Mouse (Mus musculus) brain, embryonic 14.5 days (tissue): ENCODE measurements around the gene Grid2.

ENCODE experiments used
- CTCF ChIP-seq: fragments of 200-500 bp; IDR thresholded peaks from 2 replicates; pipeline ENCODE4 v1.5.1; 2012; ENCODE audit warnings: inconsistent platforms, mild to moderate bottlenecking, moderate library complexity, borderline replicate concordance; ENCODE audit not compliant: insufficient read depth, insufficient read length; ENCODE audit errors: extremely low read depth
- POLR2A ChIP-seq: fragments of 200-500 bp; IDR thresholded peaks from 2 replicates; pipeline ENCODE4 v1.6.1; 2012; ENCODE audit warnings: mild to moderate bottlenecking, inconsistent platforms, borderline replicate concordance; ENCODE audit not compliant: poor library complexity, insufficient read depth, insufficient read length, severe bottlenecking; ENCODE audit errors: extremely low read depth

DNA sequence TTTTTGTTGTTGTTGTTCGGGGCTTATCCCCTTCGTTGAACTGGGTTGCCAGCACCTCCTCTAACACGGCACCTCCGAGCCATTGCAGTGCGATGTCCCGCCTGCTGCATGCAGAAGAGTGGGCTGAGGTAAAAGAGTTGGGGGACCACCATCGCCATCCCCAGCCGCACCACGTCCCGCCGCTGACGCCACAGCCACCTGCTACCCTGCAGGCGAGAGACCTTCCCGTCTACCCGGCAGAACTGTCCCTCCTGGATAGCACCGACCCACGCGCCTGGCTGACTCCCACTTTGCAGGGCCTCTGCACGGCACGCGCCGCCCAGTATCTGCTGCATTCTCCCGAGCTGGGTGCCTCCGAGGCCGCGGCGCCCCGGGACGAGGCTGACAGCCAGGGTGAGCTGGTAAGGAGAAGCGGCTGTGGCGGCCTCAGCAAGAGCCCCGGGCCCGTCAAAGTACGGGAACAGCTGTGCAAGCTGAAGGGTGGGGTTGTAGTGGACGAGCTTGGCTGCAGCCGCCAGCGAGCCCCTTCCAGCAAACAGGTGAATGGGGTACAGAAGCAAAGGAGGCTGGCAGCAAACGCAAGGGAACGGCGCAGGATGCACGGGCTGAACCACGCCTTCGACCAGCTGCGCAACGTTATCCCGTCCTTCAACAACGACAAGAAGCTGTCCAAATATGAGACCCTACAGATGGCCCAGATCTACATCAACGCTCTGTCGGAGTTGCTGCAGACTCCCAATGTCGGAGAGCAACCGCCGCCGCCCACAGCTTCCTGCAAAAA lies 1473.7 kb downstream of the Grid2 start:
- TF ChIP-seq POLR2A (no peak), CTCF (no peak)
